Mouse (Mus musculus): ENCODE measurements around the gene 4930432K21Rik. TPM values are rescaled to one million over a fixed set of nuclear protein-coding genes. Genes with fewer than 3 reads are reported as not detected.

4930432K21Rik gene
- total and polyA plus RNA-seq, 3 experiments = 0.17 to 0.44 (median 0.35) TPM

GRCm38 (mm10) chr8:84192555-84192954 lies 44.7 kb downstream of the 4930432K21Rik start:
- DNase-seq = peak; percentile 92

- no peak for DNase-seq
Observed at GRCm38 (mm10) chr8:84193161-84193560, 45.3 kb downstream of the 4930432K21Rik start.

GRCm38 (mm10) chr8:84193566-84193965 lies 45.7 kb downstream of the 4930432K21Rik start:
- DNase-seq = no peak

GRCm38 (mm10) chr8:84194224-84194743 lies 46.5 kb downstream of the 4930432K21Rik start:
- DNase-seq = no peak

- peak; percentile 90 for DNase-seq
Observed at GRCm38 (mm10) chr8:84197141-84197921, 49.5 kb downstream of the 4930432K21Rik start.

- peak; percentile 95 for DNase-seq
Observed at GRCm38 (mm10) chr8:84197922-84198774, 50.3 kb downstream of the 4930432K21Rik start.

GRCm38 (mm10) chr8:84198871-84199270 lies 51.0 kb downstream of the 4930432K21Rik start:
- DNase-seq = no peak

- no peak for DNase-seq
Observed at GRCm38 (mm10) chr8:84199348-84200125, 51.7 kb downstream of the 4930432K21Rik start.

- no peak for DNase-seq
Observed at GRCm38 (mm10) chr8:84200126-84200555, 52.3 kb downstream of the 4930432K21Rik start.

GRCm38 (mm10) chr8:84200652-84201544 lies 53.1 kb downstream of the 4930432K21Rik start:
- DNase-seq = peak; percentile 93

GRCm38 (mm10) chr8:84201545-84202245 lies 53.9 kb downstream of the 4930432K21Rik start:
- peak; percentile 94 for DNase-seq

- peak; percentile 92 for DNase-seq
Observed at GRCm38 (mm10) chr8:84202466-84202865, 54.6 kb downstream of the 4930432K21Rik start.

GRCm38 (mm10) chr8:84202938-84203917 lies 55.4 kb downstream of the 4930432K21Rik start:
- DNase-seq = peak; percentile 94

- DNase-seq = peak; percentile 88
Observed at GRCm38 (mm10) chr8:84203975-84204772, 56.3 kb downstream of the 4930432K21Rik start.

GRCm38 (mm10) chr8:84205073-84205472 lies 57.2 kb downstream of the 4930432K21Rik start:
- DNase-seq = no peak

GRCm38 (mm10) chr8:84206666-84207065 lies 58.8 kb downstream of the 4930432K21Rik start:
- DNase-seq = no peak

GRCm38 (mm10) chr8:84207811-84208210 lies 60.0 kb downstream of the 4930432K21Rik start:
- peak; percentile 73 for DNase-seq

Measured in adrenal gland, adult 2 months (tissue).